Mouse (Mus musculus): ENCODE results near the gene Lrmda. TPM values are rescaled to one million over a fixed set of nuclear protein-coding genes. Genes with fewer than 3 reads are reported as not detected.

Gene Lrmda
- polyA plus RNA-seq, 1 experiment from 2014 or later: 0.23 TPM

DNA sequence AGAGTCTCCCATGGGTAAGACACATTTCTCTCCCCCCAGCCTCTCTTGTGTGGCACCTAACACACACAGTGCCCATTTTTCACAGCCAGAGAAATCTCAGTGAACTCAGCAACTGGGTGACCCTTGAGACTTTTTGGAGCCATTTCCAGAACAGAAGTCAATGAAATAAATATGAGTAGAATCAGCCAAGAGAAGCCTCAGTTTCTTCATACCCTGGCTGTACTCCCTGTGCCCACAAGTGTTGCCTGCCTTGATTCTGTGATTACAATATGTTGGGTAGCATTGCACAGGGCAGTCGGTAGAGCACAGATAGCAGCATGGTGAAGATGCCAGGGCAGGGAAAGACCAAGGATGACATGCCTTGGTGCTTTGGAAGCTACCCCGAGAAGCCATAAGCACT, 69.1 kb downstream of the Lrmda start:
- Histone ChIP-seq H3K9me3 (peaks cover 5% of the 10 kb centered on the region; the same call in 1 of the 2 replicates), H3K4me2 (replicated peaks) (no peak overlapping the region), H3K36me3 (no peaks in the 10 kb centered on the region), H3K4me3 (replicated peaks) (no peak overlapping the region), H3K27ac (no peak overlapping the region), H3K9ac (replicated peaks) (no peak overlapping the region), H3K4me1 (replicated peaks) (peaks cover 3% of the 10 kb centered on the region), H3K27me3 (peaks cover 12% of the 10 kb centered on the region; the same call in 1 of the 2 replicates)
- ATAC-seq: no peak
- 95% methylated on average over 2 of the region's 2 CpGs for WGBS

DNA sequence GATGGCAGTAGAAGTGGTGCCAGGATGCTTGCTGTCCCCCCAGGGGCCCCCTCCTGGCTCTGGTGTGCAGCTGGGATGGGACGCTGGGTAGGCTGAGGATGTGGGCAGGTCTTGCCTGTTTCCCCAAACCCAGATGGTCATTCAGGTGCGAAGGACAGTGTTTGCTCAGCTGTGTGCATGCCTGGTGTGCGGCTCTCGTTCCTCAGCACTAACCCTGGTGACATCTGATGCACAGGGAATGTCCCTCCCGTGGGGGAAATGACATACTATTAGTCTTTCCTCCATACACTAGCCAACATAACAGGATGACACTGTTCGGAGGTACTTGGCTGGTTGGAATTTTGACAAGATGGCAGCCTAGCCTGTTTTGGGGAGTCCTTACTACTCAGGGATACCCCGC, 69.8 kb downstream of the Lrmda start:
- no peaks in the 10 kb centered on the region for H3K36me3 ChIP-seq
- no peak for ATAC-seq
- no peak overlapping the region for H3K27ac ChIP-seq
- H3K9ac ChIP-seq (replicated peaks): no peak overlapping the region
- H3K4me2 ChIP-seq (replicated peaks): no peak overlapping the region
- peaks cover 5% of the 10 kb centered on the region; the same call in 1 of the 2 replicates for H3K9me3 ChIP-seq
- H3K4me3 ChIP-seq (replicated peaks): no peak overlapping the region
- WGBS: 83% methylated on average over 7 of the region's 7 CpGs
- H3K27me3 ChIP-seq: peaks cover 12% of the 10 kb centered on the region; the same call in 1 of the 2 replicates
- peaks cover 3% of the 10 kb centered on the region for H3K4me1 ChIP-seq (replicated peaks)

DNA sequence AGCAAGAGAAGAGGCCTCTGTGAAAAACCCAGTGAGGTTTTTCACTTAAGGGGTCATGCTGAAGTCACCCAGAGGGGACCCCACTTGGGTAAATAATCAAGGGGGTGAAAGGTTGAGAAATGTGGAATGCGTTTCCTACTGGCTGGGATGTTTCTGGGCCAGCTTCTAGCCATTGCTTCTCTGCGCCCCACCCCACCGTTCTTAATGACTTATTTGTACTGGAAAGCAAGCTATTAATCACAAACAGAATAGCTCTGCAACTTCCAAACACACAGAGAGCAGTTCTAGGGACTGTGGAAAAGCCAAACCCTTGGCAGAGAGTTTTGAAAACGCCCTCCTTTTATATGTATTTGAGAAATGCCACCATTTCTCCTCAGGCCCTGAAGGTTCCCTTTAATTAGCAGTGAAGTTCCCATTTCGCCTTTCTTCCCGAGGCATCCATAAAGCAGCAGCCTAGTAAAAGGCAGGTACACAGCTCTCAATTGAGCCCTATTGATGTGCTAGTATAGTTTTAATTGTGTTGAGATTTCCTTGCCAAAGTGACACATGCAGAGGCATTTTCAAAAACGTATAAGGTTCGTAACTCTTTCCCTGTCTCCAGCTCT, 70.5 kb downstream of the Lrmda start:
- Histone ChIP-seq H3K4me1 (replicated peaks) (peaks cover 3% of the 10 kb centered on the region), H3K27me3 (peaks cover 15% of the 10 kb centered on the region; the same call in 1 of the 2 replicates), H3K27ac (no peak overlapping the region), H3K4me2 (replicated peaks) (no peak overlapping the region), H3K36me3 (no peaks in the 10 kb centered on the region), H3K4me3 (replicated peaks) (no peak overlapping the region), H3K9ac (replicated peaks) (no peak overlapping the region), H3K9me3 (peaks cover 5% of the 10 kb centered on the region; the same call in 1 of the 2 replicates)
- WGBS: 71% methylated on average over 8 of the region's 8 CpGs
- ATAC-seq: no peak

DNA sequence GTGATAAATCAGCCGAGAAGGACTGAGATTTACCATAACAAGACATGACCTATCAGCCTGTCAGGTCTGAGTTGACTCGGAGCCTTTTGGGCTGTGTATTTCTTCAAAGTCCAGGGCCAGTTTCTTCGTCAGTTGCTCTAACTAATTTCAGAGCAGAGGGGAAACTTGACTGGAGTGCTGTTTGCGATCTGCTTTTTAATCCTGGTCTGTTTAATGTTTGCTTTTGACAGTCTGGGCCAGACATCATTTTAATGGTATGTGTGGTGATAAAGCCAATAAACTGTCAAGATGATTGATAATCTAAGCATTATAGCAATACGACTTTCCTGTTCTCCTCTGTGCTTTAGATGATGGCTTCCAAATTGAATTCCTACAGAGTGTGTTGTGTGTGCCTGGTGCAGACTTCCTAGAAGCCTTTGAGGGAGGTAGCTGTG, 71.3 kb downstream of the Lrmda start:
- no peak for ATAC-seq
- no peak overlapping the region for H3K9ac ChIP-seq (replicated peaks)

DNA sequence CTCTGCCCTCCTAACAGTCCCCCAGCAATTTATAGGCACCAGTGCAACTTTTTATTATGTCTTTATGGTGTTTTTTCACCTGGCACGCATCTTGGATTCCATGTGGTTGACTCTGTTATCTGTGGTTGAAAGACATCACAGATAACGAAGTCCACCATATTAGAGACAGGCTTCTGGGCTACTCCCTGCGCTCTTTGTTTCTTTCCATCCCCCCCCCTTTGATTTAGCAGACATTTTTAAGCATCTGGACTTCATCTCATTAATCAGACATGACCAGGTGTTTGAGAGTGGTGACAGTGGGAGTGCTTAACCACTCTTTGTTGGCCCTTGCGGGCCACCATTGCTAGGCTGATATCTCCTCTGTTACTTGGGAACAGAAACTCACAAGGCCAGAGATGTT, 71.8 kb downstream of the Lrmda start:
- ATAC-seq: no peak
- Histone ChIP-seq H3K27ac (no peak overlapping the region), H3K4me3 (replicated peaks) (no peak overlapping the region), H3K36me3 (no peaks in the 10 kb centered on the region), H3K4me1 (replicated peaks) (peaks cover 3% of the 10 kb centered on the region), H3K9ac (replicated peaks) (no peak overlapping the region), H3K9me3 (peaks cover 5% of the 10 kb centered on the region; the same call in 1 of the 2 replicates), H3K4me2 (replicated peaks) (no peak overlapping the region), H3K27me3 (peaks cover 12% of the 10 kb centered on the region; the same call in 1 of the 2 replicates)
- 92% methylated on average over 4 of the region's 4 CpGs for WGBS

More for the DNA sequence above, 71.3 kb downstream of the Lrmda start:
- H3K4me2 ChIP-seq (replicated peaks): no peak overlapping the region
- H3K4me3 ChIP-seq (replicated peaks): no peak overlapping the region
- H3K27ac ChIP-seq: no peak overlapping the region
- no peaks in the 10 kb centered on the region for H3K36me3 ChIP-seq
- peaks cover 12% of the 10 kb centered on the region; the same call in 1 of the 2 replicates for H3K27me3 ChIP-seq
- H3K4me1 ChIP-seq (replicated peaks): peaks cover 3% of the 10 kb centered on the region
- peaks cover 5% of the 10 kb centered on the region; the same call in 1 of the 2 replicates for H3K9me3 ChIP-seq
- 72% methylated on average over 5 of the region's 5 CpGs for WGBS

DNA sequence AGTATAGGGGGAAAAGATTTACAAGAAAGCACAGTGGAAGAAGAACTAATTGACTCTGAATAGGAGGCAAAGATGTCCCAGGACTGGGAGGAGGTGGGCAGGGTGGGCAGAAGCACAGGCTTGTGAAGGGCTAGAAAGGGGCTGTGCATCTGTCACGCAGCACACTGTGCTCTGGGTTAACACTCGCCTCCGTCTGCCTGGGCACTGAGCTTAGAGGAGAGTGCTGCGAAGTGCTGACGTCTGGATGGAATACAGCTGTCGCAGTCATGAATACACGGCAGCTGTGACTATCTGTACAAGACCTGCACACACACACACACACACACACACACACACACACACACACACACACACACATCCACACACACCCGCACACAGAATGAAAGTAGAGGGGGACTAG, 73.6 kb downstream of the Lrmda start:
- Histone ChIP-seq H3K9me3 (peaks cover 5% of the 10 kb centered on the region; the same call in 1 of the 2 replicates), H3K4me1 (replicated peaks) (peaks cover 3% of the 10 kb centered on the region), H3K4me3 (replicated peaks) (no peak overlapping the region), H3K36me3 (no peaks in the 10 kb centered on the region), H3K9ac (replicated peaks) (no peak overlapping the region), H3K4me2 (replicated peaks) (no peak overlapping the region), H3K27ac (no peak overlapping the region), H3K27me3 (peaks cover 12% of the 10 kb centered on the region; the same call in 1 of the 2 replicates)
- WGBS: 37% methylated on average over 8 of the region's 8 CpGs
- no peak for ATAC-seq

DNA sequence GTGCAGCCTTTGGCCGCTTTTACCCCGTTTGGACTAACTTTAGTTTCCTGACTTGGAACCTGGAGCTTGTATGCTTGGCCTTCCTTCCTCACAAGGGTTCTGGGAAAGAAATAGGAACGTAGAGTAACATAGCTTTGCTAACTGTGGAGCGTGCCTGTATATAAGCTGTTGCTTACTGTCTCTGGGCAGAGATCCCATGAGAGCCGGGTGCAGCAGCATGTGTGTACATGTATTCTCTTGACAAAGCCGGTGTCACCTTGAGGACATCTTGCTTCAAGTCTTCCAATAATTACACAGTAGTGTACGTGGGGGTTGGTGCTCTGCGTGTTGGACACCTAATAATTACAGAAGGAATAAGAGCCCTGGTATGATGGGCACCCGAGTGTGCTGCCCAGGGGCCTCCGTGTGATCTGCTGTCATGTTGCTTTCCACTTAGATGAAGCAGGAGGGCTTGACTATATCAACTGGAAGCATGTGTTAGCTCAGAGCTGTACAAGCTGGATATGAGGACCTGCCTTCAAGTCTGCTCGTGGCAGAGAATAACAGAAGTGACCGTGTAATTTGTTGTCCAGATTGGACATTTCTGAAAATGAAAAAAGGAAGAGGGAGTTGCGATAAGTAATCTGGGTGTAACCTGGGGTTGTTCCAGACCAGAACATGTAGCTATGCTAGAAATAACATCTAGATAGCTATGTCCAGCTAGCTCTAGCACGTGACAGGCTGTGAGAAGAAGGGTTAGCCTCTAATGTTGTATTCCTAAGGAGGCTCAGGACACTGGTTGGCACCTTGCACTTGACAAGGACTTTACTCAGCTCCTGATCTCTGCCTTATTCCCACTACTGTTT, 82.7 kb downstream of the Lrmda start:
- Histone ChIP-seq H3K4me3 (replicated peaks) (no peak overlapping the region), H3K9ac (replicated peaks) (no peak overlapping the region), H3K36me3 (no peaks in the 10 kb centered on the region), H3K27me3 (peaks cover 16% of the 10 kb centered on the region), H3K4me1 (replicated peaks) (no peaks in the 10 kb centered on the region), H3K4me2 (replicated peaks) (no peak overlapping the region), H3K27ac (no peak overlapping the region), H3K9me3 (0 out of 2 replicates have a peak, but pooled peaks cover 4% of the 10 kb centered on the region)
- no peak for ATAC-seq
- WGBS: 92% methylated on average over 14 of the region's 14 CpGs

DNA sequence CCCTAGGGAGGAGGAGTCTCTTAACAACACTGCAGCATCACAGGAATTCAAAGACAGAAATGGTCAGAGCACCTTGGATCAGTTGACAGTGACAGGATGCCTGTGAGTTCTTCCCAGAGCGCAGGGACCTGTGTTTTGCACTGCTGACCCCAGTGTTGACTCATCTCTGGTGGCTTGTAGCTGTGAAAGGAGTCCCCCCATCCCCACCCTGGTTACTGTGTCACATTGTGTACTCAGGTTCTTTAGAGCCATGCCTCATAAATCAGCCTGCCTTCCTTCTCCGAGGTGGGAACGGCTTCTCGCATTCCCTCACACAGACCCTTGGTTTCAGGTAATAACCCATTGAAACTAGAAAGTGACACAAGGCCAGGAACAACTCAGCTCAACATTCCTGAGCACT, 86.3 kb downstream of the Lrmda start:
- no peak for ATAC-seq
- peaks cover 35% of the 10 kb centered on the region for H3K27me3 ChIP-seq
- H3K27ac ChIP-seq: no peak overlapping the region
- no peaks in the 10 kb centered on the region for H3K4me1 ChIP-seq (replicated peaks)
- H3K9me3 ChIP-seq: no peaks in the 10 kb centered on the region
- H3K4me2 ChIP-seq (replicated peaks): no peak overlapping the region
- WGBS: 90% methylated on average over 4 of the region's 4 CpGs
- no peak overlapping the region for H3K4me3 ChIP-seq (replicated peaks)
- H3K36me3 ChIP-seq: no peaks in the 10 kb centered on the region
- H3K9ac ChIP-seq (replicated peaks): no peak overlapping the region

DNA sequence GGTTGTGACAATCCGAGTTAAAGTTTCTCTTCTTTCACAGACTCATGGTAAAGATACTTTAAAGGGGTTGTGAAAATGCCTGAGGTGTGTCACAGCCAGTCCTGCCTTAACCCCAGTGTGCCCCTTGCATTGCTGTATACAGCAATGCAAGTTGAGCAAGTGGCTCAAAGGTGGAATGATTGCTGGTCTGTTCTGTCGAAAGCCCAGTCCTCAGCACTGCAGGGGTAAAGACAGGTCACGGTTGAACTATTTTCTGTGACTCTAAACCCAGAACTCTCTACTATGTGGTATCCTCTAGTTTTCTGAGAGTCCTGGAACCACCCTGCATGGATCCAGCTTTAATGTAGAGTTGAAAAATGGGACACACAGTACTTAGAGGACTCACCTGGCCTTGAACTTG, 87.3 kb downstream of the Lrmda start:
- Histone ChIP-seq H3K9ac (replicated peaks) (no peak overlapping the region), H3K4me1 (replicated peaks) (no peaks in the 10 kb centered on the region), H3K27ac (no peak overlapping the region), H3K27me3 (peaks cover 41% of the 10 kb centered on the region), H3K9me3 (no peaks in the 10 kb centered on the region), H3K4me2 (replicated peaks) (no peak overlapping the region), H3K36me3 (no peaks in the 10 kb centered on the region), H3K4me3 (replicated peaks) (no peak overlapping the region)
- no peak for ATAC-seq
- WGBS: 72% methylated on average over 3 of the region's 3 CpGs

DNA sequence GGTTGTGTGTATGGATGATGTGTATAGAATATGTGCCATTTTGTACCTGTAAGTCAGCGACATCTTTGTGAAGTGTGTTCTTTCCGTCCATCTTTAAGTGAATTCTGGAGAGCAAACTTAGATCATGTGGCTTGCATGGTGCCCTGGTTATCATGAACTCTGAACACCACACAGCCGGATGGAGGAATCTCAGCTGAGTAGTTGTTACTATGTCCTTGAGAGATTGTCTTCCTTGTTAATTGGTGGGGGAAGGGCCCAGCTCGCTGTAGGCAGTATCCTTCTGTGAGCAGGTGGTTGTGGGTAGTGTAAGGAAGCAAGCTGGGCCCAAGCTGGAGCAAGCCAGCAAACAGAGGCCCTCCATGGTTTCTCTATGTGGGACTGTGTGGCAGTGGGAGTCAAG, 89.9 kb downstream of the Lrmda start:
- Histone ChIP-seq H3K27ac (no peak overlapping the region), H3K9me3 (no peaks in the 10 kb centered on the region), H3K4me3 (replicated peaks) (no peak overlapping the region), H3K4me2 (replicated peaks) (no peak overlapping the region), H3K9ac (replicated peaks) (no peak overlapping the region), H3K36me3 (no peaks in the 10 kb centered on the region), H3K4me1 (replicated peaks) (peaks cover 11% of the 10 kb centered on the region), H3K27me3 (peaks cover 46% of the 10 kb centered on the region)
- WGBS: 82% methylated on average over 4 of the region's 4 CpGs
- no peak for ATAC-seq

DNA sequence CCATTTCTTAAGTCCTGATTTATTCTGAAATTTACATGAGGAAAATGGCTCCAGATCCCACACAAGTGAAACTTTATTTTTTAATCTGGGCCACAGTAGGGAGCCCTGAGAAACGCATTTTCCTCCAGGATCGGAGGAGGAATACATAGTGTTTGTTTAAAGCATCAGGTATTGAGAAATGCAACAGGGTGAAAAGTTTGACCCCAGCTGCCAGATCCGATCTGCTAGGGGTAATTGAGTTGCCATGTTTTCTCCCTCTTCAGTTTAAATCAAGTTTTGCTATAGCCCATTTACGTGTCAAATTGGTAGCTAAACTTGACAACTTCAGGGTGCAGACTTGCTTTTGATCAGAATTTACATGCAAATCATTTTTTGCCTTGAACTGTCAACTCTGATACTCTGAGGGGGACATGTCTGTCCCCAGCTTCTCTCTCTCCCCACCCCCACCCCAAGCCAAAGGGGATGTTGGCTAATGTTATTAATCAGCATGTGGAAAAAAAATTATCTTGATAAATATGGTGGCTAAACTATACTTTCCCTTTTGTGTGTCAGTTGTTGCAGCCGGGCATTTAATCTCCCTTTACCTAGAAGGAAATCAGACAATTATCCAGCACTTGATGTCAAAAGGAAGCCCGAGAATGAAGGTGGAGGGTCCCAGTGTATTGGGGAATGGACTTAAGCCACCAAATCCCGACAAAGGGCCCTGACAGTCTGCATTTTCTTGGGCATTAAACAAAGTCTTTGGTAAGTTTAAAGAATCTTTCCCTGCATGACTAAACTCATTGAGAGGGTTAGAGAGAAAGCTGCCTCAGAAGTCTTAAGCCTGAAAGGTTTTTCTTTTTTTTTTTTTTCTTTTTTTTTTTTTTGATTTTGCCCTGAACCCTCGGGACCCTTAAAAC, 94.2 kb downstream of the Lrmda start:
- no peak overlapping the region for H3K27ac ChIP-seq
- no peak overlapping the region; the same call in 1 of the 2 replicates for H3K4me2 ChIP-seq (replicated peaks)
- no peaks in the 10 kb centered on the region for H3K36me3 ChIP-seq
- H3K4me3 ChIP-seq (replicated peaks): no peak overlapping the region
- ATAC-seq: peak; percentile 66; the same call in 1 of the 2 replicates
- no peak overlapping the region for H3K9ac ChIP-seq (replicated peaks)
- H3K9me3 ChIP-seq: no peaks in the 10 kb centered on the region
- peaks cover 22% of the 10 kb centered on the region for H3K4me1 ChIP-seq (replicated peaks)
- peaks cover 53% of the 10 kb centered on the region for H3K27me3 ChIP-seq
- 6% methylated on average over 8 of the region's 8 CpGs for WGBS
